Mouse (Mus musculus) thymus, postnatal 4 days (tissue): ENCODE measurements at regions not wholly inside any gene's neighbourhood (a gene's known extent, or its start where the extent isn't known, plus 50 kb on each side); places are given as distances from the start of the nearest gene placed in this dataset.

Experiments used
- DNase-seq: peaks from one replicate; pipeline ENCODE4 v3.0.0; 2021

DNA sequence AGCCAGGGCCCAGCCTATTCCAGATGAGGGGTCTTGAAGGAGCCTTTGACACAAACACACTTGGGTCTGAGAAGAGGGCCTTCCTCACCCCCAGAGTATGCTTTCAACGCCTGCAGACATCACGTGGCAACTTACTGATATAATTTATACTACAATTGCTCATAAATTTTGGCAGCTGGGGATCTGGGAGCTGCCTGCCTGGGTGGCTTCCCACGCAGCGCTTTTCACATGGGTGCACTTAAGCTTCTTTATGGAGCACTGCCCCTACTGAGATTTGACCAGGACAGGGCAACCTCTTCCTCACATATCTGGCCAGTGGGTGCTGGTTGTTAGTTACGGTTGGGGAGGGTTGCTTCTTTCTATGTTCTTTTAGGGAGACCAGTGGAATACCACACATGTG lies 61.6 kb downstream of the Spesp1 start:
- no peak for DNase-seq

DNA sequence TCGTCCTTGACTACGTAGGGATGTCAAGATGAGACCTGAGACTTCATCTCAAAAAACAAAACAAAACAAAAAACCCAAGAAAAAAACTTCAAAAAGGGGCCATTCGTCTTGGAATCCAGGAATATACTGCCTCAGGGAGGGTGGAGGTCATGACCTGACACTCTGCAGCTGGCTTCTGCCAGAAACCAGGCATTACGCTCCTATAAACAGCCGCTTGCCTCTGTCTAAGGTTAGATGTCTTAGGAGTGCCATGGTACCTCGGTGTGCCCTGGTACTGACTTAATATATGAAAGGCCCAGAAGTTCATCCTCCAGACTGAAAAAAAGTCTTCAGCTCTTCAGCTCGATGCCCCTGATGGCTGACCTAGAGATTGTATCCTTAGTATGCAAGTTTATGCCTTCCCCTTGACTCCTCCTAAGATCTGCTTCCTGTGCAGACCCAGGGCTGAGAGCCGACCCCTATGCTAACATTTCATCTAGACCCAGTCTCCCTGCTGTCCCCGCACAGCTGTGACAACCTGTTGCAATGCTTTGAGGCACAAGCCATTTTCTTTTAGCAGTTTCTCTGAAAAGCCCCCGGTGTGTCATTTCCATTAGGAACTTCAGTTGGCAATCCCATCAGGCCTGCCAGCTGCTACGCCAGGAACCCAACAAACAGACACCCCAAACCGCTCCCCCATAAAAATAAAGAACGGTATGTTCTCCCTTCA lies 66.7 kb downstream of the Spesp1 start:
- no peak for DNase-seq

DNA sequence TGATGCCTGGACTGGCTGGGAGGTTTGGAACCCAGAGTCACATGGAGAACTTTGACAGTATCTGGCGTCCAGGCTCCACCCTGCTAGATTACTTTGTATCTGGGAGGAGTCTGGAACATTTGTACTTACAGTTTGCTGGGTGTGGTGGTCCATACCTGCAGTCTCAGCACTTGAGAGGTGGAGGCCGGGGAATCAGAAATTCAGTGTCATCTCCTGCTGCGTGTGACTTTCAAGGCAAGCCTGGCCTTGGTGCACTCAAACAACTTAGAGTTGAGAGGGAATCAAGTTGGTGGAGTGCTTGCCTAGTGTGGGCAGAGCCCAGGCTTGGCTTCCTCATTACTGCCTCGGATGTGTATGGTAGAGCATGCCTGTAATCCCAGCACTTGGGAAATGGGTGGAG lies 67.5 kb downstream of the Spesp1 start:
- no peak for DNase-seq

DNA sequence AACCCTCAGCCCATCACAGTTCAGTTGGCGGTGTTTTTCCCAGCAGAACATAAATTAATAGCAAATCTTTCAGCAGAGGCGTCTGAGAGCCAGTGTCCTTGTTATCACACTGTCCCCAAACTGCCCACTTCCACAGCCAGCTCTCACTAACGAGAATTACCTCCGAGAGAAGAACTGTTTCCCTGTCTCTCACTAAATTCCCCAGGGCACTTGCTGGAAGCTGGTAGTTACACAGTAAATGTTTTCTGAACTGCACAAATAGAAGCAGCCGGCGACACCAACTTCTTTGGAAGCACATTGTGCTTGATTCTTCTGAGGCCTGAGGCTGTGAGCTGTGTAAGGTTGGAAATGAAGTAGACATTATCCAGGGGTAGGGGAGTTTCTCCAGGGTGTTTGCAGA lies 69.4 kb downstream of the Spesp1 start:
- no peak for DNase-seq

DNA sequence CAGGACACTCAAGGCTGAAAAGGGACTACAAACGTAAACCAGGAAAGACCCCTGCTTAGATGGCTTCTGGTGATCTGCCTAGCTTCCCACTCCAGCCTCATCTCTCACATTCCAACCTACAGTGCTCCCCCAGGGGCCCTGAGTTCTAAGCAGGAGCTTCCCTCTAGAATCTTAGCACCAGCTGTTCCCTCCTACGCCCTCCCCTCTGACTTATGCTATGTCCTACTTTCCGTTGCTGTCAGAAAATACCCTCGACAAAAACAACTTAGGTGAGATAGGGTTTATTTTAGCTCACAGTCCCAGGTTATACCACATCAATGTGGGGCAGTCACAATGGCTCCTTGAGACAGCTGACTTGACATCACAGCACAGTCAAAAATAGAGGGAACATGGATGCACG lies 71.2 kb downstream of the Spesp1 start:
- DNase-seq = no peak

DNA sequence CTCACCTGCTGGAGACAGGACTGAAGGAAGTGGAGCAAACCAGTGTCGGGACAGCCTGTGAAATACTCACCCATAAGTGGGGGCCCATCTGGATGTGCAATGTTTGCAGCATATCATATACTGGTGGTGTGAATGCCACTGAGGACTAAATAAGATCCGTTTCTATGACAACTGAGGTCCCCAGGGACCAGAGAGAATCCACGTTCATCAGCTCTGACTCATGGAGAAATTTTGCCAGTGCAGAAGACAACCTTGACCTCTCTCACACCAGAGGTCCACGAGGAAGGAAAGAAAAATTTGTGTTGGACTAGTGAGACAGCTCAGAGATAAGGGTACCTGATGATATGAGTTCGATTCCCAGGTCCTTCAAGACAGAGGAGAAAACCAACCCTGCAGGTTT lies 73.6 kb downstream of the Spesp1 start:
- no peak for DNase-seq

DNA sequence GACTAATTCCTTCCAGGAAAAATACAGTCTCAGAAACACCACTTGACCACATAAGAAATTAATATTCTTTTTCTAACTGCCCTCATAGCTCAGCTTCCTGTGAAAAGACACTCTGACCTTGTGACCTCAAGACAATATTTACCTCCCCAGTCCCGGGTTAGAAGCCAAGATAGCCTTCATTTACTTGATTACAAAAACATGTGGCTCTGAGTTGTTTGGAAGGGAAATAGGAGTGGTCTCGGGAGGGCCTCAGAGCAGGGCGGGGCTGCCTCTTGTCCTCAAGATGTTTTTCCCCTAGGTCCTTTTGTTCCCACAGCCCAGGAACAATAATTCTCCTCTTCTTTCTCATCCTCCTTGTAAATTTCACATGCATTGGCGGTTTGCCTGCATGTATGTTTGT lies 76.7 kb downstream of the Spesp1 start:
- no peak for DNase-seq

DNA sequence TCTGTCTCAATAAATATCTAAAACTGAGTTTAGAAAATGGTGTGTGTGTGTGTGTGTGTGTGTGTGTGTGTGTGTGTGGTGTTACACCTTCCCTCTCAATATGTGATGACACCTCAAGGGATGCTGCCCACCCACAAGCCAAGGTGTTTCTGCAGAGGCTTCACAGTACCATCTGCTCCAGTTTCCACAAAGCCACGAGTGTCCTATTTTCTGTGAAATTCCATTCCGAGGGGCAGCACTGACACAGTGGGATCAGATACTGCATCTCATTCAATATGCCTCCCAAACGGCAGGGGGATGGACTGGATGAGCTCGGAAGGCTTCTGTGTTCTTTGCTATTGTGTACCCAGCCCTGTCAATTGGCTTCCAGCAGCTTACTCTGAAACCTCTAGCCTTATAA lies 78.5 kb downstream of the Spesp1 start:
- no peak for DNase-seq

DNA sequence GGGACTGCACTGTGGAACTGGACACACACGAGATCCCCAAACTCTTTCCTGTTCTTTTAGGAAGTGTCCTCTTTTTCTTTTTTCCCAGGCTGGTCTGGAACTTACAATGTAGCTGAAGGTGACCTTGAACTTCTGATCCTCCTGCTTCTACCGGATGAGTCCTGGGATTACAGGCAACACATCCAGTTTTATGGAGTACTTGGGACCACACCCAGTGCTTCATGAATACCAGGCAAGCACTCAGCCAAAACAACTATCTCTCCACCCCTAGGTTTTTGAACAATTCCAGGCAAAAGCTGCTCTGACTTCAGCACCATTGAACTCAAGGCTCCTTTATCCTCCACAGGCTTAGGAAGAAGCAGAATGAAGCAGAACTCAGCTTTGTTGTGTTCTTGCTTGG lies 79.7 kb downstream of the Spesp1 start:
- DNase-seq = no peak

DNA sequence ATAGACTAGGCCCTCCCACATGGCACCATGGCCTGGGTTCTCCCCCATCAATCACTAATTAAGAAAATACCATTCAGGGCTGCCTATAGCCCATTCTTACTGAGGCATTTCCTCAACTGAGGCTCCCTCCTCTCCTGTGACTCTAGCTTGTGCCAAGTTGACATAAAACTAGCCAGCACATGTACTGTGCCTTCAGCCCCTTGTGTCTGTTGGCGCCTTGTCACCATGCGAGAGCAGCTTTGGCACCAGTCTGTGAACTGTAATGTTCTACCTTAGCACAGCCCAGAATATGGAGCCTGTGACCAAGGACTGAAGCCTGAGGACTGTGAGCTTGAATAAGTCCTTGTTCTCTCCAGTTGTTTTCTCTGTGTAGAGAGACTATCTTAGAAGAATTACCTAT lies 75.0 kb upstream of the Glce start:
- DNase-seq = no peak

DNA sequence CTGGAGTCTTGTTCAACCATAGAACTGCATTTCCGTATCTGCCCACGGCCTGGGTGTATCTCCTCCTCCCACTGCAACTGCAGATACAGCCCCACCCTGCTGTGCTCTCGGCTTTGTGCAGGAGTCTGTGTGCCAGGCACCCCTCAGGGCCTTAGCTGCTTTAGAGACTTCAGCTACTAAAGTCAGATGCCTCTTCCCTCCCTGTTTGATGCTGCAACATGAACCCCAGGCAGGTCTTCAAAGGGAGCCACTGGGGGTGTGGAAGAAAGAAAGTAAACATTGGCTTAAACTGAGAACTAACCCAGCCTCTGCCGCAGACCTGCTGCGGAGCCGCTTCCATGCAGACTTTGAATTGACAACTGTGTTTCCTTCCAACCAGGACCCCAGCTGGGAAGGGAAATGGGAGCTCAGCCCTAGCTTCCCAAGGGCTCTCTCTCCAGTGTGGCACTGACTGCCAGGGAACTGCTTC lies 70.0 kb upstream of the Glce start:
- peak; percentile 16 for DNase-seq

DNA sequence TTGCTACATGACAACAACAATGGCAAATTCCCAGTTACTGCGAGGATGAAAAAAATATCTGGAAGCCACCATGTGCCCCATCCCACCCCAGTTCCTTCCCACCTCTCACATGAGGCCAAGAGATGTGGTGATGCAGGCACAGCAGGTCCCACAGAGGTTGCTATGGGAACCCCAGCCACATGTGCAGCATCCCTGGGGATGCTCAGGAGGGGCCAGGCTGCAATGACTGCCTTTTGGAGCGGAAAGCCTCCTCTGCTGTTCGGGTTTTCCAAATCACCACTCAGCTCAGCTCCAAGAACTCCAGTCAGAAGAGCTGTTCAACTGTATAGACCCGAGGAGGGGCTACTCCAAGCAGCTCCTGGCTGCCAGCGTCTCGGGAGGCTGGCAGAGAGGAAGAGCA lies 68.0 kb upstream of the Glce start:
- no peak for DNase-seq

DNA sequence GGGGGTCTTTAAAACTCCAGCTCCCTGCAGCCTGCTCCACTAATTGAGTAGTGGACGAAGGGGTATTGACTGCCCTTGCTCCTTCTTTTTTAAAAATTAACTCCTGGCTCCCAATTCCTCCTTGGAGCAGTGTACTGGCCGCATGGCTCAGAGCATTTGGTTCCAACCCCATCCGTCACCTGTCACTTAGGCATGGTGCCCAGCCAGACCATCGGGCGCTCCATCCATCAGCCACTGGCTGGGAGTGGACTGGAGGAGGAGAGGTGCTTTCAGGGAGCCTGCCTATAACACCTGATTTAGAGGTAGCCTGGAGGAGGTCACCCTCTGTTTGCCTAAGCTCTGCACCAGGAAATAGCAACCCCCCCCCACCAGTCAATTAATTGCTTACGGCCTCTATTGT lies 66.4 kb upstream of the Glce start:
- no peak for DNase-seq

DNA sequence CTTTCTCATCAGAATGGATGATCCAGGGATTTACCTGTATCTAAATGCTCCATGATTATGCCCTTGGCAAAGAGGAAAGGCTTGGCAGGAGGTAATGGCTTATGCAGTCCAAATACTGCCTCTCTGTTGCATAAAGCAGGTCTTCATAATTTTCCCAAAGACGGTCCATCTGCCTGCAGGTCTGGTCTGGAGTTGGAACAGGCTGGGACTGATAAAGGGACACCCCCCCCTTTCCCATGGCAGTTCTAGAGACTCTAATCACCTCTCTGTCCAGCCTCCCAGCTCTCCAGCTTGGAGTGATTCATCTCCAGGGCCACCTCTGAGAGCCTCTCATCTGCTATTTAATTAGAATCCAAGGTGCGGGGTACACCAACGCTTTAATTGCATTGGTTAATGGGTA lies 65.9 kb upstream of the Glce start:
- no peak for DNase-seq

DNA sequence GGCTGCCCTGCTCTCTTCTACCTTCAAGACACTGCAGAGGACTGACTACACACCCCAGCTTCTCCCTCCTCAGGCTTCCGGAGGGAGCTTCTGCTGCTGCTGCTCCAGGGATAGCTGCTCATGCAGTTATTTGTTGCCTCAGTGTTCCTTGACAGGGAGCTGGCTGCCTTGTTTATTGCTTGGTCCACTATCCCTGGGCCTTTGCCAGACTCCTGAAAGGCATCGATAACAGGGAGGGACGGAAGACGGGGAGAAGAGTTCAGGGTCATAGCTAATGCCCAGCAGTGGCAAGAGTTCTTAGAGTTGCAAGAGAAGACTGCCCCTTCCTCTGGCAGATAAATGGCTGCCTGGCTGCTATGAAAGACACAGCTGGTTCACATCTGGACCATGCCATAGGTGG lies 64.4 kb upstream of the Glce start:
- no peak for DNase-seq

DNA sequence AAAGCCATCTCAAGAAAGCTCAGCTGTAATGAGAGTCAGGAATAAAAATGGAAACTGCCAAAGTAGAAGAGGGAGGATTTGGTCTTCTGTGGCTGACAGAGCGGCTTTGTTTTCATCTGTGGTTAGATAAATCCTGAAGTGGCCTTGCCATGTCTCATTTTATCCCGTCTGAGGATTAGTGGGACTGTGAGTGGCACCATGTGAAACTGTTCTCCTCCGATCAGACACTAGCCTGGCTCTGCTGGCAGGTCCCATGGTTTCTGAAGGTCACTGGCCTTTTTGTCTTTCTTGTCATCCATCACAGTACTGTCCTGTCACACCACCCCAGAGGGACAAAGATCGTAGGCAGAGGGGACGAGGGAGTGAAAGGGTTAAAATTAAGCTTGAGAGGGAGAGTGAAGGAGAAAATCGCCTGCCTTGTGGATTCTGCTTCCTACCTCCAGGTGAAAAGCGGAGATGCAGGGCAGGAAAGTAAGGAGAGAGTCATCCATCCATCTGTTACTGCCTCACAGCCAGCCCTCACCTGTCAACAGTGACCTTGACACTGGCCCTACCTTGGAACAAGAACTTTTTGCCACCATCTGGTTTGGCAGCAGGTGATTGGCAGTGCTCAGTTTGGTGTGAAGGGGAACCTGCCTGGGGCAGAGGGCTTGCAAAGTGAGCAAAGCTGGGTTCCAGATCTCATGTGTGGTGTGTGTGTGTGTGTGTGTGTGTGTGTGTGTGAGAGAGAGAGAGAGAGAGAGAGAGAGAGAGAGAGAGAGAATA lies 63.2 kb upstream of the Glce start:
- DNase-seq = no peak

DNA sequence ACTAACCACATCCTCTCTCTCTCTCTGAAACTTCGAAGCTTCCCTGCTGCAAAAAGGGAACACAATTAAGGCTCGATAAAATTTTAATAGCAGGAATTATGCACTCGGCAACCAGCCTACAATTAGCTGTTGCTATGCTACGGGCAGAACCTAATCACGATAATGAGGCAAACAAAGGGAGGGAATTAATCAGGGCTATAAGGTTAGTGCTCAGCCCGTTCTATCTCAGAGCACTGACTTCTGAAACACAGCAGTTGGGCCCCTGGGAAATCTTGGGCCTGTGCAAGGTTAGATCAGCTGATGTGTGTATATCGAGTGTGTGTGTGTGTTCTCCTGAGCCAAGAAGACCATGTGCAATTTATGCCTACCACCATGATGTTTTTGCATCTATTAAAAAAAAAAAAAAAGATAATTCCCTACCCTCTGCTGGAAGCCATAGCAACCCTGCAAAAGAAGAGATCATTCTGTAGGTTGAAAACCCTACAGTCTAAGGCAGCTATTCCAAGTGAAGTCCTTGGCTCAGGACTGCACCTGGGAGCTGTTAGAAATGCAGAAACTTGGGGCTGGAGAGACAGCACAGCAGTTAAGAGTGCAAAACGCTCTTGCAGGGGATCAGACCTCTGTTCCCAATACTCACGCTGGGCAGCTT lies 58.9 kb upstream of the Glce start:
- DNase-seq = no peak

DNA sequence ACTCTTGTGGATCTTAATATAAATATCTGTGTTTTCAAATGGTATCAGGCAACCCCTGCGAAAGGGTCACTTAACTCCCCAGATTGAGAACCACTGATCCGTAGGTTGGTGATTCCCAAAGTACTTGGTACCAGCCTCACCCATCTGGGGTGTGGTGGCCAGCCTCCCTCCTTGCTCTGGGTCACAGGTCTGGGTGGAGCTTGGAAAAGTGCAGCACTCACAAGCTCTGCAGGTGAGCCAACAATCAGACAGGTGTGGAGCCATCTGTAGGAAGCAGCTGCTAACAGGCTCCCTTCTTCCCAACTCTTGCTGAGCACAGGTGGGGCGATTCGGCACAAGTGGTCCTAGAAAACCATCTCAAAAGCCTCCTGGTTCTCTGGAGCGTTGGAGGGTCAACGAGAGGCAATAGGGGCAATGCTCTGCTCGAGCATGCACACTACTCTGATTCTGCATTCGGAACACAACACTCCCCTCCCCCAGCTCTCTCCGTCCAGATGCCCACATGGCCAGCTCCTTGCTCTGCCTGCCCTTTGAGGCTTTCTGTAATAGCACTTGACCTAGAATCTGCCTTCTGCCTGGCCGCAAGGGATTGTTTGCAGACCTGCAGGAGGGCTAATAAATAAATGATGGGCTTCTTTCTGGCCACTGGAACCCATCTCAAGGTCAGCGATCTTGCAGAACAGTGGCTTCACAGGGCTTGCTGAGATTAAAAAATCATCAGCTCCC lies 58.2 kb upstream of the Glce start:
- no peak for DNase-seq

DNA sequence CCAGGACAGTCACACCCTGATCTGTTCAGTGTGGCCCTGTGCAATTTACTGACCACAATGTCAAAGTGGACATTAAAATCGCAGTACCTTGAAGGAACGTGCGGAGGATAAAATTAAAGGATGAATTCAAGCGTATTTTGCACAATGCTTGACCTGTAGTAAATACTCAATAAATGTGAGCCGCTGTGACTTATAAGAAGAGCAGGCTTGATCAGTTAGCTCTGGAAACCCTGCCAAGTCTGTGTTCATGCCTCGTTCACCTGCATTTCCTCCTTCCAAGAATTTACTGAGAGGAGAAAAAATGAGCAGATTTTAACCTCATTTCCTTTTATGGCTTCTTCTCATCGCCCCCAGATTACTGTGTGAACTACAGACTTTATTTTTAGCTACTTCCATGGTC lies 52.2 kb upstream of the Glce start:
- DNase-seq = no peak
